Mouse (Mus musculus): Measurements from ENCODE around the gene Zbtb11. TPM values are rescaled to one million over a fixed set of nuclear protein-coding genes. Genes with fewer than 3 reads are reported as not detected.

Gene Zbtb11
- total and polyA plus RNA-seq, 3 experiments: 12.5 to 19.0 TPM; not detected in 1

- no peaks in the 10 kb centered on the region for H3K79me2 ChIP-seq (ENCODE audit: control insufficient read depth, insufficient read depth, low read length, poor library complexity)
- peaks cover 0 to 6% of the 10 kb centered on the region in 2 experiments; a peak in 2 of 4 replicates for H3K4me1 ChIP-seq (ENCODE audit: control insufficient read depth in 1 of 2, insufficient read depth in 2 of 2, low read length in 2 of 2)
- DNase-seq (ENCODE audit: low read depth, low spot score): peak; percentile 52
- TF ChIP-seq POLR2A (IDR thresholded peaks at IDR 0.05; ENCODE audit: control insufficient read depth in 1 of 2, insufficient read depth in 1 of 2, low read depth in 1 of 2, low read length in 2 of 2, poor library complexity in 1 of 2): no peak
- TF ChIP-seq RAD21 (IDR thresholded peaks at IDR 0.05; ENCODE audit: low read depth, low read length): no peak
- TF ChIP-seq MYC (IDR thresholded peaks at IDR 0.05; ENCODE audit: low read depth, low read length): peak; percentile 47; the same call in 1 of the 2 replicates
- no peak for TF ChIP-seq CTCF (IDR thresholded peaks at IDR 0.05 in 2 of 3, conservative IDR thresholded peaks at IDR 0.05 in 1 of 3; ENCODE audit: control insufficient read depth in 1 of 3, insufficient read depth in 1 of 3, low read depth in 2 of 3, low read length in 3 of 3, poor library complexity in 1 of 3, severe bottlenecking in 1 of 3)
- TF ChIP-seq BHLHE40 (IDR thresholded peaks at IDR 0.05; ENCODE audit: borderline replicate concordance, low read depth, low read length): no peak
- TF ChIP-seq KAT2A (conservative IDR thresholded peaks at IDR 0.05; ENCODE audit: low read depth, low read length): no peak
- TF ChIP-seq NELFE (IDR thresholded peaks at IDR 0.05; ENCODE audit: low read depth, low read length): no peak
- TF ChIP-seq JUND (IDR thresholded peaks at IDR 0.05; ENCODE audit: low read depth, low read length): no peak
- TF ChIP-seq CHD1 (IDR thresholded peaks at IDR 0.05; ENCODE audit: low read depth, low read length): no peak
- no peak for TF ChIP-seq UBTF (IDR thresholded peaks at IDR 0.05; ENCODE audit: borderline replicate concordance, insufficient read depth, low read depth, low read length)
- TF ChIP-seq USF1 (IDR thresholded peaks at IDR 0.05; ENCODE audit: low read depth, low read length): no peak
- TF ChIP-seq TAL1 (IDR thresholded peaks at IDR 0.05; ENCODE audit: low read length): no peak
- peak; percentile 56; the same call in 1 of the 2 replicates for TF ChIP-seq MAX (IDR thresholded peaks at IDR 0.05; ENCODE audit: low read length)
- no peak for TF ChIP-seq ELF1 (IDR thresholded peaks at IDR 0.05; ENCODE audit: low read depth, low read length)
- TF ChIP-seq MEF2A (IDR thresholded peaks at IDR 0.05; ENCODE audit: extremely low read depth, insufficient replicate concordance, low read depth, low read length, poor library complexity, severe bottlenecking): no peak
- TF ChIP-seq ZMIZ1 (IDR thresholded peaks at IDR 0.05; ENCODE audit: low read depth, low read length): no peak
- no peak for TF ChIP-seq MYB (IDR thresholded peaks at IDR 0.05; ENCODE audit: low read depth, low read length)
- no peak for TF ChIP-seq GABPA (IDR thresholded peaks at IDR 0.05; ENCODE audit: low read depth, low read length)
- peak; percentile 73 for TF ChIP-seq GATA1 (IDR thresholded peaks at IDR 0.05; ENCODE audit: low read depth, low read length)
- no peak for TF ChIP-seq ZKSCAN1 (IDR thresholded peaks at IDR 0.05; ENCODE audit: low read depth, low read length)
- TF ChIP-seq ZC3H11A (IDR thresholded peaks at IDR 0.05; ENCODE audit: low read depth, low read length): no peak
- TF ChIP-seq NRF1 (IDR thresholded peaks at IDR 0.05; ENCODE audit: insufficient read depth, low read depth, low read length, poor library complexity, severe bottlenecking): no peak
- no peak for TF ChIP-seq ZNF384 (IDR thresholded peaks at IDR 0.05; ENCODE audit: low read depth, low read length)
- TF ChIP-seq HCFC1 (IDR thresholded peaks at IDR 0.05; ENCODE audit: low read depth, low read length): no peak
- TF ChIP-seq TBP (IDR thresholded peaks at IDR 0.05; ENCODE audit: low read depth, low read length): no peak
- TF ChIP-seq TCF12 (IDR thresholded peaks at IDR 0.05; ENCODE audit: low read depth, low read length): no peak
- no peak for TF ChIP-seq RCOR1 (IDR thresholded peaks at IDR 0.05; ENCODE audit: low read depth, low read length)
- no peak for TF ChIP-seq E2F4 (IDR thresholded peaks at IDR 0.05; ENCODE audit: borderline replicate concordance, low read depth, low read length)
- TF ChIP-seq POLR2AphosphoS5 (IDR thresholded peaks at IDR 0.05; ENCODE audit: borderline replicate concordance, low read depth, low read length): no peak
- TF ChIP-seq SIN3A (IDR thresholded peaks at IDR 0.05; ENCODE audit: low read length): 0 out of 2 replicates have a peak, but pooled peaks have one; percentile 39
- no peak for TF ChIP-seq USF2 (IDR thresholded peaks at IDR 0.05; ENCODE audit: borderline replicate concordance in 1 of 2, insufficient read depth in 1 of 2, low read depth in 1 of 2, low read length in 2 of 2)
- no peak for TF ChIP-seq MAZ (IDR thresholded peaks at IDR 0.05; ENCODE audit: low read depth, low read length)
- no peak for TF ChIP-seq CHD2 (IDR thresholded peaks at IDR 0.05; ENCODE audit: low read length)
- TF ChIP-seq ETS1 (IDR thresholded peaks at IDR 0.05; ENCODE audit: low read depth, low read length): no peak
- no peak for TF ChIP-seq MAFK (IDR thresholded peaks at IDR 0.05; ENCODE audit: borderline replicate concordance, low read depth, low read length)
- TF ChIP-seq SMC3 (IDR thresholded peaks at IDR 0.05; ENCODE audit: low read depth, low read length): no peak
- TF ChIP-seq MXI1 (IDR thresholded peaks at IDR 0.05; ENCODE audit: low read depth, low read length): peak; percentile 80
- TF ChIP-seq EP300 (IDR thresholded peaks at IDR 0.05; ENCODE audit: low read depth in 1 of 2, low read length in 2 of 2): peak in 1 of 2 experiments; percentile 47; a peak in 2 of 4 replicates
Observed at GRCm38 (mm10) chr16:56008862-56009261, 35.2 kb downstream of the Zbtb11 start.

More at GRCm38 (mm10) chr16:56008862-56009261, 35.2 kb downstream of the Zbtb11 start:
- H3K4me3 ChIP-seq (ENCODE audit: control insufficient read depth in 1 of 2, insufficient read depth in 1 of 2, low read depth in 2 of 2, low read length in 2 of 2): no peak overlapping the region
- H3K27me3 ChIP-seq (ENCODE audit: control insufficient read depth in 1 of 2, insufficient read depth in 2 of 2, low read length in 2 of 2): no peaks in the 10 kb centered on the region
- H3K27ac ChIP-seq (ENCODE audit: control insufficient read depth, low read depth, low read length): no peak overlapping the region
- peaks cover 12 to 15% of the 10 kb centered on the region in 2 experiments for H3K36me3 ChIP-seq (ENCODE audit: control insufficient read depth in 1 of 2, insufficient read depth in 2 of 2, low read length in 2 of 2)
- H3K9ac ChIP-seq (ENCODE audit: control insufficient read depth, low read depth, low read length, poor library complexity, severe bottlenecking): no peak overlapping the region
- H3K9me3 ChIP-seq (replicated peaks; ENCODE audit: insufficient read depth, low read length): no peaks in the 10 kb centered on the region

Data from MEL (cell line).